Mouse (Mus musculus) intestine, embryonic 16.5 days (tissue): Measurements from ENCODE around the gene Csnk2a1. TPM values are rescaled to one million over a fixed set of nuclear protein-coding genes. Genes with fewer than 3 reads are reported as not detected.
"Not testable (repeated sequence)": the region's sequence is repeated elsewhere in the genome, so short reads cannot be mapped to it uniquely, and the experiment has no call there.

Experiments used
- ATAC-seq: fragments of 200-750 bp; cut with Nextera tagmentation; 2 replicates; pipeline ENCODE4 v1.8.0; 2017; ENCODE audit warnings: moderate TSS enrichment, moderate library complexity
- H3K27ac ChIP-seq: fragments of 300-500 bp; sonication (generic); 2 replicates; pipeline ENCODE4 v1.5.1; 2014; ENCODE audit warnings: mild to moderate bottlenecking, low read length
- H3K27me3 ChIP-seq: fragments of 300-500 bp; sonication (generic); replicated peaks from 2 replicates; pipeline ENCODE4 v1.6.1; 2014; ENCODE audit warnings: low read length, control low read depth, mixed read lengths; ENCODE audit not compliant: control insufficient read depth, insufficient read depth
- H3K36me3 ChIP-seq: fragments of 300-500 bp; sonication (generic); 2 replicates; pipeline ENCODE4 v1.6.1; 2014; ENCODE audit warnings: low read length, control low read depth; ENCODE audit not compliant: control insufficient read depth, insufficient read depth
- H3K4me1 ChIP-seq: fragments of 300-500 bp; sonication (generic); 2 replicates; pipeline ENCODE4 v1.6.1; 2014; ENCODE audit warnings: low read length, control low read depth, mixed read lengths; ENCODE audit not compliant: control insufficient read depth, insufficient read depth
- H3K4me2 ChIP-seq: fragments of 300-500 bp; sonication (generic); 2 replicates; pipeline ENCODE4 v1.6.1; 2014; ENCODE audit warnings: low read depth, low read length, control low read depth
- H3K4me3 ChIP-seq: fragments of 300-500 bp; sonication (generic); 2 replicates; pipeline ENCODE4 v1.5.1; 2014; ENCODE audit warnings: mild to moderate bottlenecking, low read length
- H3K9ac ChIP-seq: fragments of 300-500 bp; sonication (generic); 2 replicates; pipeline ENCODE4 v1.6.1; 2014; ENCODE audit warnings: low read depth, low read length
- H3K9me3 ChIP-seq: fragments of 300-500 bp; sonication (generic); 2 replicates; pipeline ENCODE4 v1.6.1; 2016; ENCODE audit warnings: low read length, control low read depth; ENCODE audit not compliant: control insufficient read depth
- WGBS: fragments of 180-500 bp; shearing (Covaris S2); extraction: QIAGEN DNeasy Blood & Tissue Kit; methylation state at CpG from one replicate; pipeline ENCODE4 v1.1.7; 2014; 5-methylcytosine and 5-hydroxymethylcytosine counted together
- polyA plus RNA-seq: library from polyadenylated mRNA; unstranded; fragments of >200 nt; fragmentation: Nextera tagmentation; extraction: Ambion mirVana; gene quantifications from 2 replicates; pipeline ENCODE4 v1.2.1, GENCODE M21; 2015

Gene Csnk2a1
- polyA plus RNA-seq, 1 experiment from 2014 or later: 81.1 TPM

GRCm38 (mm10) chr2:152273639-152274038, 47.0 kb downstream of the Csnk2a1 start:
- Histone ChIP-seq H3K4me3 (no peak overlapping the region), H3K36me3 (peaks cover 10% of the 10 kb centered on the region; the same call in 1 of the 2 replicates), H3K4me2 (no peak overlapping the region), H3K27me3 (no peaks in the 10 kb centered on the region), H3K9me3 (no peaks in the 10 kb centered on the region), H3K9ac (no peak overlapping the region), H3K27ac (no peak overlapping the region), H3K4me1 (no peaks in the 10 kb centered on the region)
- no peak for ATAC-seq
- 79% methylated on average over 2 of the region's 2 CpGs for WGBS

DNA sequence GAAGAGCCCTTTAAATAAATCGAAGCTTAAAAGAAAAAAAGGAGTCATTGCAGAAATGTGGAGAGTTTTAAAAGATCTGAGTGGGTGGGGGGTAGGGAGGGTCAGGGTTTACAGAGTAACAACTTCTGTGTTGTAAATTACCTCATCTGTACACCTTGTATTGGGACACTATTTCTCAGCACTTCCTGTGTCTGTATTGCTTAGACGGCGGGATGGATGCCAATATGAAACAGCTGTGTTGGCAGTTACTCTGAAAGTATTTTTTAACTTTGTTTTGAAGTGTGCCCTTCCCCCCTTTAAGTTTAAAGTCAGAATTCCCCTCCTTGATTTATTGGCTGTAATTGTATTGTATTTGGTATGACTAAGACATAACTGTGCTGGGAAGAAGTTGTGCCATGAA, 54.8 kb downstream of the Csnk2a1 start:
- 69% methylated on average over 3 of the region's 3 CpGs for WGBS
- Histone ChIP-seq H3K36me3 (no peaks in the 10 kb centered on the region; the same call in 1 of the 2 replicates), H3K4me2 (no peak overlapping the region), H3K27me3 (no peaks in the 10 kb centered on the region), H3K27ac (no peak overlapping the region), H3K4me1 (no peaks in the 10 kb centered on the region), H3K9ac (no peak overlapping the region), H3K4me3 (no peak overlapping the region), H3K9me3 (no peaks in the 10 kb centered on the region)
- ATAC-seq: no peak

GRCm38 (mm10) chr2:152287560-152287959, 60.9 kb downstream of the Csnk2a1 start:
- WGBS: 91% methylated on average over 5 of the region's 5 CpGs
- H3K27ac ChIP-seq: no peak overlapping the region
- H3K9ac ChIP-seq: no peak overlapping the region
- ATAC-seq: no peak
- no peaks in the 10 kb centered on the region for H3K4me1 ChIP-seq
- no peaks in the 10 kb centered on the region for H3K27me3 ChIP-seq
- no peak overlapping the region for H3K4me3 ChIP-seq
- H3K9me3 ChIP-seq: no peaks in the 10 kb centered on the region
- no peaks in the 10 kb centered on the region; the same call in 1 of the 2 replicates for H3K36me3 ChIP-seq
- H3K4me2 ChIP-seq: no peak overlapping the region

DNA sequence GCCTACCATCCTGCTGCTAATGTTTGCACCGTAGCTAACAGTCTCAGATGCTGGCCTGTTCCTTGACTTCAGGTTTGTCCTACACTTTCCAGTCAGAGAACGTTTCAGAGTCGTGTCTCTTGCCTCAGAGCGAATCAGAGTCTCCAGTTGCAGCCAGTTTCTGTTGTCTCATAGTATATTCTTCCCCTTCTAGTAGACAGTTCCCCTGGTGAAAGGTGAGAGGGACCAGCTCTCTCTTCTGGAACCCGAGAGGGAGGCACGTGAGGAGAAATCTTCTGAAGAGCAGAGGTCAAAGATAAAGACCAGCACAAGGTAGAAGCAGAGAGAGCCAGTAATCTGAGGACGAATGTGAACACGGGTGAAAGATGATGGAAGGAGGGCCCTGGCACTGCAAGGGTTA, 61.4 kb downstream of the Csnk2a1 start:
- H3K4me2 ChIP-seq: no peak overlapping the region
- H3K27ac ChIP-seq: no peak overlapping the region
- H3K9me3 ChIP-seq: no peaks in the 10 kb centered on the region
- peaks cover under 1% of the 10 kb centered on the region; the same call in 1 of the 2 replicates for H3K4me1 ChIP-seq
- H3K4me3 ChIP-seq: no peak overlapping the region
- WGBS: 74% methylated on average over 8 of the region's 8 CpGs
- H3K27me3 ChIP-seq: no peaks in the 10 kb centered on the region
- no peaks in the 10 kb centered on the region for H3K36me3 ChIP-seq
- peak; percentile 30; the same call in 1 of the 2 replicates for ATAC-seq
- H3K9ac ChIP-seq: no peak overlapping the region

- 76% methylated on average over 1 of the region's 2 CpGs for WGBS
- not testable (repeated sequence) for H3K9me3 ChIP-seq, H3K4me1 ChIP-seq, H3K27me3 ChIP-seq, H3K4me3 ChIP-seq, H3K9ac ChIP-seq, H3K4me2 ChIP-seq, ATAC-seq, H3K36me3 ChIP-seq, H3K27ac ChIP-seq
These were observed 63.0 kb downstream of the Csnk2a1 start for GRCm38 (mm10) chr2:152289623-152290022.

DNA sequence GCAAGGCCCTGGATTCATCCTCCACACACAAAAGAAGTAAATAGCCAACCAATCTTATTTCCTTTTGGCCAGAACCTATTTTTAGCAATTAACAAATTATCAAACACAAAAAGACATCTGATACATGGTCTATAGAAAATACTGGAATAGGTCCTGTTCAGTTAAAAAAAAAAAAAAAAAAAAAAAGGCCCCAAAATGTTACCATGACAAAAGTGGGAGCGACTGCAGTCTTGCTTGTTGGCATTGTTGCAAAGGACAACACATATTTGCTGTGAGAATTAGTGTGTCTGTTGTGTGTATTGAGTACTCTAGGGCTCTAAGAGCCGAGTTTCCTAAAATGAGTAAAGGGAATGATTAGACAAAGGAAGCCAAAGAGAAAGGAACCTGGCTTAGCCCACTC, 65.8 kb downstream of the Csnk2a1 start:
- H3K36me3 ChIP-seq: no peaks in the 10 kb centered on the region
- WGBS: 82% methylated on average over 2 of the region's 2 CpGs
- H3K4me1 ChIP-seq: peaks cover 16% of the 10 kb centered on the region
- no peaks in the 10 kb centered on the region for H3K27me3 ChIP-seq
- H3K4me3 ChIP-seq: no peak overlapping the region
- H3K4me2 ChIP-seq: no peak overlapping the region
- no peak for ATAC-seq
- H3K9me3 ChIP-seq: no peaks in the 10 kb centered on the region
- H3K27ac ChIP-seq: no peak overlapping the region
- no peak overlapping the region for H3K9ac ChIP-seq

DNA sequence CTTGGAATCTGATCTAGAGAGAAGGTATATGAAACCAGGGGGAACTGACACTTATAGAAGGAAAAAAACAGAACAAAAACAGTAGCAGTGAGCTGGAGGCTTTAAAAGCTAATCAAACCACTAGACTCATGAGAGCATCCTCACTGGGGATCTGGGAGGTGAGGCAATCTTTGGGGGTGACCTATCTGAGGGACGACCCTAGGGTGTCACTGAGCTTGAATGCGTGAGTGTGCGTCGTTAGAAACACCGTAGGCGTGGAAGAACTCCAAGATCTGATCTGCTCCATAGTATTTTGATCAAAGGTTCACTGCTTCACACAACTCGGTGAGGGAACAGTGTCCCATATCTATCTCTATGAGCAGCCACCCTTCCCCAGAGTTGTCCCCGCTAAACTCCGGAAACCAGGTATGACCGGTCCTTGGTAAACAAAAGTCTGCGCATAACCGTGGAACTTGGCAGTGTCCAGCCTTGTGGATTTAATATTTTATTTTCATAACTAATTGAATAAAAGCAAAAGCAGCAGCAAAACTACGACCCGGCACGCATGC, 66.6 kb downstream of the Csnk2a1 start:
- peaks cover 16% of the 10 kb centered on the region for H3K4me1 ChIP-seq
- H3K4me2 ChIP-seq: peak overlapping the region; percentile 79
- H3K9me3 ChIP-seq: no peaks in the 10 kb centered on the region
- no peak overlapping the region for H3K27ac ChIP-seq
- H3K4me3 ChIP-seq: peak overlapping the region; percentile 97
- 1% methylated on average over 15 of the region's 15 CpGs for WGBS
- ATAC-seq: peak; percentile 61
- H3K27me3 ChIP-seq: no peaks in the 10 kb centered on the region
- H3K36me3 ChIP-seq: no peaks in the 10 kb centered on the region
- peak overlapping the region; percentile 96 for H3K9ac ChIP-seq

GRCm38 (mm10) chr2:152293727-152294475, 67.3 kb downstream of the Csnk2a1 start, which contains the start of gene Tbc1d20:
Gene Tbc1d20 (plus strand): TSS chr2:152293828.
- H3K9ac ChIP-seq: peak within 1 kb of the TSS; percentile 96
- peak; percentile 98 for ATAC-seq

GRCm38 (mm10) chr2:152294541-152294940, 67.9 kb downstream of the Csnk2a1 start:
- Histone ChIP-seq H3K9me3 (no peaks in the 10 kb centered on the region), H3K4me3 (peak overlapping the region; percentile 97), H3K27ac (peak overlapping the region; percentile 85; the same call in 1 of the 2 replicates), H3K9ac (peak overlapping the region; percentile 96), H3K4me2 (peak overlapping the region; percentile 79), H3K27me3 (no peaks in the 10 kb centered on the region), H3K4me1 (peaks cover 16% of the 10 kb centered on the region), H3K36me3 (no peaks in the 10 kb centered on the region)
- WGBS: 32% methylated on average over 5 of the region's 5 CpGs
- no peak for ATAC-seq

More at GRCm38 (mm10) chr2:152293727-152294475, 67.3 kb downstream of the Csnk2a1 start, which contains the start of gene Tbc1d20:
- Histone ChIP-seq H3K4me3 (peak within 1 kb of the TSS; percentile 97), H3K4me2 (peak within 1 kb of the TSS; percentile 79), H3K27ac (peak within 1 kb of the TSS; percentile 85), H3K36me3 (no peaks in the 10 kb centered on the region), H3K9me3 (no peaks in the 10 kb centered on the region), H3K27me3 (no peaks in the 10 kb centered on the region), H3K4me1 (peaks cover 16% of the 10 kb centered on the region)
- under 1% methylated on average over 67 of the region's 70 CpGs for WGBS
